Mouse (Mus musculus) ES-E14 (cell line): ENCODE data around the gene Gm12253. TPM values are rescaled to one million over a fixed set of nuclear protein-coding genes. Genes with fewer than 3 reads are reported as not detected.

Source experiments
- DNase-seq: peaks from one replicate; pipeline ENCODE4 v3.0.0-alpha.2; 2013; ENCODE audit warnings: low read depth, low spot score
- H3K27ac ChIP-seq: 2 replicates; pipeline ENCODE4 v1.5.1; 2012; ENCODE audit warnings: low read depth, mild to moderate bottlenecking, low read length, moderate library complexity, mixed read lengths; ENCODE audit not compliant: poor library complexity, insufficient read depth, severe bottlenecking
- H3K36me3 ChIP-seq: 2 replicates; pipeline ENCODE4 v1.6.1; 2012; ENCODE audit warnings: mild to moderate bottlenecking, low read length, moderate library complexity, mixed read lengths; ENCODE audit not compliant: control insufficient read depth, poor library complexity, insufficient read depth, severe bottlenecking
- H3K4me1 ChIP-seq, 2 experiments: fragments of 150-350 bp in 1 of 2; sonication (generic) in 1 of 2; 2 replicates each; pipeline ENCODE4 v1.6.1; 2012; ENCODE audit warnings: low read length in 2 of 2, mild to moderate bottlenecking in 1 of 2, mixed read lengths in 1 of 2; ENCODE audit not compliant: control insufficient read depth in 2 of 2, insufficient read depth in 2 of 2, poor library complexity in 1 of 2
- H3K4me3 ChIP-seq, 2 experiments: fragments of 150-350 bp in 1 of 2; sonication (generic) in 1 of 2; 2 replicates each; pipeline ENCODE4 v1.5.1; 2012; ENCODE audit warnings: low read length in 2 of 2, low read depth in 1 of 2, mild to moderate bottlenecking in 1 of 2, mixed read lengths in 1 of 2; ENCODE audit not compliant: insufficient read depth in 1 of 2, poor library complexity in 1 of 2, severe bottlenecking in 1 of 2
- H3K9ac ChIP-seq: 2 replicates; pipeline ENCODE4 v1.6.1; 2012; ENCODE audit warnings: low read depth, mild to moderate bottlenecking, low read length, mixed read lengths; ENCODE audit not compliant: poor library complexity, insufficient read depth, severe bottlenecking
- H3K9me3 ChIP-seq: fragments of 150-350 bp; sonication (generic); 2 replicates; pipeline ENCODE4 v1.6.1; 2012; ENCODE audit warnings: low read depth, mild to moderate bottlenecking, low read length; ENCODE audit not compliant: control insufficient read depth, insufficient read depth
- CHD2 ChIP-seq: IDR thresholded peaks from 2 replicates; pipeline ENCODE4 v1.6.1; 2014; ENCODE audit warnings: mild to moderate bottlenecking, low read depth, low read length, inconsistent platforms
- HCFC1 ChIP-seq: IDR thresholded peaks from 2 replicates; pipeline ENCODE4 v1.6.1; 2012; ENCODE audit warnings: low read length, inconsistent platforms, borderline replicate concordance; ENCODE audit not compliant: insufficient read depth
- MAFK ChIP-seq: IDR thresholded peaks from 2 replicates; pipeline ENCODE4 v1.6.1; 2014; ENCODE audit warnings: mild to moderate bottlenecking, low read depth, low read length, inconsistent platforms; ENCODE audit not compliant: insufficient read depth
- ZC3H11A ChIP-seq: IDR thresholded peaks from 2 replicates; pipeline ENCODE4 v1.6.1; 2012; ENCODE audit warnings: low read depth, mild to moderate bottlenecking, inconsistent platforms, low read length, borderline replicate concordance
- ZNF384 ChIP-seq: IDR thresholded peaks from 2 replicates; pipeline ENCODE4 v1.6.1; 2012; ENCODE audit warnings: low read depth, low read length, inconsistent platforms
- in situ Hi-C, 2 experiments: fragments of 600-800 bp; cut with MboI; formaldehyde crosslinking; loops; one replicate each; pipeline ENCODE4 v1.15.1; 2025; ENCODE audit warnings: low sequenced_read_pairs in 2 of 2, inconsistent platforms in 1 of 2; ENCODE audit not compliant: unreplicated experiment in 2 of 2
- total RNA-seq: library from RNA; depleted of rRNA; stranded (reverse); fragments of 300-350 nt; gene quantifications from 2 replicates; pipeline ENCODE4 v1.2.3, GENCODE M21; 2012; rRNA removed

Gene Gm12253
- total RNA-seq, 1 experiment, result not detected

GRCm38 (mm10) chr11:58462170-58462569 is 29.8 kb downstream of the Gm12253 start, which contains the start of gene Olfr30:
Gene Olfr30, minus strand, starts transcription at chr11:58462270.
- TF ChIP-seq MAFK, result no peak
- no peak for TF ChIP-seq CHD2
- no peak for TF ChIP-seq ZC3H11A
- no peak for TF ChIP-seq ZNF384
- TF ChIP-seq HCFC1, result no peak
- Histone ChIP-seq H3K9me3 (no peaks in the 10 kb centered on the region), H3K36me3 (no peaks in the 10 kb centered on the region), H3K4me1 (no peaks in the 10 kb centered on the region), H3K9ac (no peak within 1 kb of the TSS), H3K27ac (no peak within 1 kb of the TSS), H3K4me3 (no peak within 1 kb of the TSS)
- no peak for DNase-seq
- in situ Hi-C loops, result no loop called here

Other genes with a start within 250 kb of the Gm12253 start
- gene Igtp, start 233.0 kb upstream of the Gm12253 start, total RNA-seq, result 2.5 and 4.4 TPM in 2 replicates
- gene Irgm2, start 232.9 kb upstream of the Gm12253 start, total RNA-seq, result 0.42 and 0.54 TPM in 2 replicates
- gene 4930438A08Rik, start 157.8 kb upstream of the Gm12253 start, total RNA-seq, result 0.09 TPM in 1 of 2 replicates, not detected in the other
- gene Zfp692, start 125.5 kb upstream of the Gm12253 start, total RNA-seq, result 28.0 and 43.2 TPM in 2 replicates
- 9.5 and 11.7 TPM in 2 replicates for gene Zfp672, start 102.2 kb upstream of the Gm12253 start, total RNA-seq
- gene Sh3bp5l, start 101.8 kb upstream of the Gm12253 start, total RNA-seq, result 26.9 and 28.9 TPM in 2 replicates
- gene Lypd8, start 53.5 kb upstream of the Gm12253 start, total RNA-seq, result not detected in 2 replicates
- gene 1810065E05Rik, start 11.4 kb upstream of the Gm12253 start, total RNA-seq, result not detected in 2 replicates
- gene Lypd9, start 20.4 kb downstream of the Gm12253 start, total RNA-seq, result not detected in 2 replicates
- not detected in 2 replicates for gene Olfr30, start 29.7 kb downstream of the Gm12253 start, total RNA-seq
- not detected in 2 replicates for gene Olfr332, start 60.0 kb downstream of the Gm12253 start, total RNA-seq
- gene Olfr331, start 70.0 kb downstream of the Gm12253 start, total RNA-seq, result not detected in 2 replicates
- not detected in 2 replicates for gene Olfr330, start 102.3 kb downstream of the Gm12253 start, total RNA-seq
- gene Olfr329-ps, start 113.9 kb downstream of the Gm12253 start, total RNA-seq, result 0.26 and 0.27 TPM in 2 replicates
- gene Olfr328, start 123.1 kb downstream of the Gm12253 start, total RNA-seq, result 0.18 and 0.37 TPM in 2 replicates
- not detected in 2 replicates for gene Olfr224, start 138.0 kb downstream of the Gm12253 start, total RNA-seq
- gene Olfr325, start 145.2 kb downstream of the Gm12253 start, total RNA-seq, result not detected in 2 replicates
- not detected in 2 replicates for gene Olfr324, start 162.6 kb downstream of the Gm12253 start, total RNA-seq
- not detected in 2 replicates for gene 2210407C18Rik, start 183.5 kb downstream of the Gm12253 start, total RNA-seq
- not detected in 2 replicates for gene Olfr323, start 197.9 kb downstream of the Gm12253 start, total RNA-seq
- not detected in 2 replicates for gene Trim58, start 207.9 kb downstream of the Gm12253 start, total RNA-seq
- gene Olfr322, start 226.2 kb downstream of the Gm12253 start, total RNA-seq, result not detected in 2 replicates
- gene Olfr320, start 248.5 kb downstream of the Gm12253 start, total RNA-seq, result not detected in 2 replicates